Mouse (Mus musculus) neural tube, embryonic 11.5 days (tissue): Measurements from ENCODE around the gene Lpcat2. TPM values are rescaled to one million over a fixed set of nuclear protein-coding genes. Genes with fewer than 3 reads are reported as not detected.
"Not testable (repeated sequence)": the region's sequence is repeated elsewhere in the genome, so short reads cannot be mapped to it uniquely, and the experiment has no call there.

Experiments
- ATAC-seq: fragments of 200-750 bp; cut with Nextera tagmentation; 2 replicates; pipeline ENCODE4 v1.8.0; 2017; ENCODE audit warnings: moderate number of reproducible peaks, mild to moderate bottlenecking, moderate TSS enrichment, moderate library complexity; ENCODE audit not compliant: insufficient read depth, low FRiP score, low TSS enrichment
- DNase-seq: peaks from one replicate; pipeline ENCODE4 v3.0.0-alpha.2; 2015; ENCODE audit warnings: low spot score
- H3K27ac ChIP-seq: fragments of 300-500 bp; sonication (generic); 2 replicates; pipeline ENCODE4 v1.5.1; 2014; ENCODE audit warnings: low read depth, mild to moderate bottlenecking, low read length
- H3K27me3 ChIP-seq: fragments of 300-500 bp; sonication (generic); 2 replicates; pipeline ENCODE4 v1.6.1; 2014; ENCODE audit warnings: mild to moderate bottlenecking, low read length, mixed read lengths; ENCODE audit not compliant: control insufficient read depth, insufficient read depth
- H3K36me3 ChIP-seq: fragments of 300-500 bp; sonication (generic); 2 replicates; pipeline ENCODE4 v1.6.1; 2014; ENCODE audit warnings: mild to moderate bottlenecking, low read length, moderate library complexity, mixed read lengths; ENCODE audit not compliant: control insufficient read depth, insufficient read depth
- H3K4me1 ChIP-seq: fragments of 300-500 bp; sonication (generic); 2 replicates; pipeline ENCODE4 v1.6.1; 2014; ENCODE audit warnings: low read length, mixed read lengths; ENCODE audit not compliant: control insufficient read depth, insufficient read depth
- H3K4me2 ChIP-seq: fragments of 300-500 bp; sonication (generic); 2 replicates; pipeline ENCODE4 v1.6.1; 2014; ENCODE audit warnings: low read depth, mild to moderate bottlenecking, moderate library complexity
- H3K4me3 ChIP-seq: fragments of 300-500 bp; sonication (generic); 2 replicates; pipeline ENCODE4 v1.5.1; 2014; ENCODE audit warnings: low read depth, low read length
- H3K9ac ChIP-seq: fragments of 300-500 bp; sonication (generic); 2 replicates; pipeline ENCODE4 v1.6.1; 2014; ENCODE audit warnings: mild to moderate bottlenecking, low read length
- H3K9me3 ChIP-seq: fragments of 300-500 bp; sonication (generic); 2 replicates; pipeline ENCODE4 v1.6.1; 2016; ENCODE audit warnings: low read length; ENCODE audit not compliant: control insufficient read depth
- WGBS: fragments of 180-500 bp; shearing (Covaris S2); extraction: QIAGEN DNeasy Blood & Tissue Kit; methylation state at CpG from one replicate; pipeline ENCODE4 v1.1.7; 2014; 5-methylcytosine and 5-hydroxymethylcytosine counted together
- polyA plus RNA-seq: library from polyadenylated mRNA; unstranded; fragments of >200 nt; fragmentation: Nextera tagmentation; extraction: Ambion mirVana; gene quantifications from 2 replicates; pipeline ENCODE4 v1.2.1, GENCODE M21; 2014

The Lpcat2 gene
- polyA plus RNA-seq, 1 experiment from 2014 or later: 4.4 TPM

- Histone ChIP-seq H3K27ac (no peak overlapping the region), H3K4me1 (no peaks in the 10 kb centered on the region), H3K36me3 (no peaks in the 10 kb centered on the region), H3K9me3 (no peaks in the 10 kb centered on the region), H3K27me3 (no peaks in the 10 kb centered on the region), H3K4me2 (no peak overlapping the region), H3K9ac (no peak overlapping the region), H3K4me3 (no peak overlapping the region)
- WGBS: 92% methylated on average over 1 of the region's 1 CpGs
- ATAC-seq (no peak), DNase-seq (no peak)
Observed at GRCm38 (mm10) chr8:92861977-92862376, 6.8 kb downstream of the Lpcat2 start.

DNA sequence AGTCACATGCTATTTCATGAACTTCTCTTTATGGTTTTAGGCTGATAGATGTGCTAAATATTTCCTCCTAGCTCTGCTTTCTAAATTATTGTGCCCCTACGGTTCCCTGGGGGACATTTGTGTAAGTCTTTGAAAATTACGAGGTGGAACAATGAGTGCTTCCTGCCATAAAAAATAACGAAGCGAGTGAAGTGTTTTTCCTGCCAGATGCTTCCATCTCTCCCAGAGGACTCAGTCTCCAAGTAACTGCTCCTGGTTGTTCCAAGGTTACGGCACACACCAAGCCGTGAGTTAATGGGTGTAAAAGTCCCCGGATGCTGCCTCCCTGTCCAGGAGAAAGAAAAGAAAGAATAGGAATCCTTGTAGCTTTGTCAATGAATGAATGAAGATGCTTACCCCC lies 15.1 kb downstream of the Lpcat2 start:
- ATAC-seq: 0 out of 2 replicates have a peak, but pooled peaks have one; percentile 20
- Histone ChIP-seq H3K4me3 (no peak overlapping the region), H3K27me3 (no peaks in the 10 kb centered on the region), H3K27ac (0 out of 2 replicates have a peak overlapping the region, but pooled peaks have one; percentile 1), H3K36me3 (no peaks in the 10 kb centered on the region), H3K9ac (no peak overlapping the region), H3K4me1 (no peaks in the 10 kb centered on the region; the same call in 1 of the 2 replicates), H3K4me2 (no peak overlapping the region), H3K9me3 (no peaks in the 10 kb centered on the region)
- DNase-seq: no peak
- WGBS: 20% methylated on average over 7 of the region's 7 CpGs

DNA sequence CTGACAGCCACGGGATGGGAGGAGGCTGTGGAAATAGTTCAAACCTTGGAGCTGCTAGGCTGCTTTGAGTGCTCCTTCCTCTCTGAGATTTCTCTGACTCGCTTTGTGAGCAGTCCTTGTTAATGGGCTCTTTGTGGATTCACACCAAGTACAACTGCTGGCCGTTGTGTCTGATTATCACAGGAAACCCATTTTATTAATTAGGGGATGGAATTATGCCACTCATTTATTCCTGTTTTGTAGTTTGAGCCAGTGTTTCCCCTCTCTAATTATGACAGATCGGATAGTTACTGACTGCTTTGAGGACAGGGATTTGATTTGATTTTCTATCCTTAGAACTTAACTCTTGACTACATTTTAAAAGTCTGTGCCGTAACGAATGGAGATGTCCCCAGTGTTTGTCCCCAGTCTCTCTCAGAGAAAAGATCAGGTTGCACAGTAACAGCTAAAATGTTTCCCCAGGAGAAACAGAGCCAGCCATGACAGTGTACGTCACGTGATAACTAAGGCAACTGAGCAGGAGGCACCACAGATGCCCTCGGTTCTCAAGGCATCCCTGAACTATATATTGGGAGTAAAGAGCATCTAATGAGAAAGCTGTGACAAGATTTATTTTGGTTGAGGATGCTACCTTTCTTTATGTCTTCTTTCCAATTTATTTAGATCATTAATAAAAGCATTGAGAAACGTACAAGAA lies 17.1 kb downstream of the Lpcat2 start:
- 67% methylated on average over 10 of the region's 10 CpGs for WGBS
- Histone ChIP-seq H3K4me1 (no peaks in the 10 kb centered on the region; the same call in 1 of the 2 replicates), H3K4me3 (no peak overlapping the region), H3K27me3 (no peaks in the 10 kb centered on the region), H3K9me3 (no peaks in the 10 kb centered on the region), H3K36me3 (no peaks in the 10 kb centered on the region), H3K27ac (no peak overlapping the region), H3K9ac (no peak overlapping the region), H3K4me2 (no peak overlapping the region)
- DNase-seq (no peak), ATAC-seq (no peak)

DNA sequence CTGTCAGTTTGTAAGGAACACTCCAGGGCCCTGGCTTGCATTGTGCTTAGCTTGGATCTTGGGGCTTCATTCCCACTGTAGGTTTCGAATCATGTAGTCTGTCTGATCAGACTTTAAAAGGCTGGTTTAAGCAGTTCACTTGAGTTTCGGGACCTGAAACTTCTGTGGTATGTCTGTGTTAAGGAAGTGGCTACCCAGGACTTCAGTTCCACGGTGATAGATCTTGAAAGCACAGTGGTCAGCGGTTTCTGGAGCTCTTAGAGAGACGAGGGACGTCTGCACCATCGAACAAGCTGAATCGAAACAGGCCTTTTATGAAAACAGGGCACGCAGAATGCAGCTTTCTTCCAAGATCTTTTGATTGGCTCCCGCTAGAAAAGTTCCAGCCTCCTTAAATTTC lies 20.7 kb downstream of the Lpcat2 start:
- H3K4me1 ChIP-seq: no peaks in the 10 kb centered on the region
- no peaks in the 10 kb centered on the region for H3K9me3 ChIP-seq
- ATAC-seq (no peak), DNase-seq (no peak)
- no peak overlapping the region for H3K27ac ChIP-seq
- no peak overlapping the region for H3K4me3 ChIP-seq
- no peaks in the 10 kb centered on the region for H3K27me3 ChIP-seq
- no peak overlapping the region for H3K4me2 ChIP-seq
- H3K36me3 ChIP-seq: no peaks in the 10 kb centered on the region
- no peak overlapping the region for H3K9ac ChIP-seq
- 73% methylated on average over 10 of the region's 10 CpGs for WGBS

- no peak overlapping the region for H3K4me2 ChIP-seq
- 72% methylated on average over 4 of the region's 4 CpGs for WGBS
Observed at GRCm38 (mm10) chr8:92881247-92881646, 26.1 kb downstream of the Lpcat2 start.

GRCm38 (mm10) chr8:92883771-92884170 lies 28.6 kb downstream of the Lpcat2 start:
- ATAC-seq: no peak
- 87% methylated on average over 2 of the region's 2 CpGs for WGBS
- no peaks in the 10 kb centered on the region for H3K4me1 ChIP-seq

More at GRCm38 (mm10) chr8:92881247-92881646, 26.1 kb downstream of the Lpcat2 start:
- no peak for ATAC-seq
- Histone ChIP-seq H3K36me3 (no peaks in the 10 kb centered on the region), H3K27ac (no peak overlapping the region), H3K4me1 (no peaks in the 10 kb centered on the region), H3K4me3 (no peak overlapping the region), H3K9me3 (no peaks in the 10 kb centered on the region), H3K27me3 (no peaks in the 10 kb centered on the region), H3K9ac (no peak overlapping the region)
- DNase-seq: no peak

DNA sequence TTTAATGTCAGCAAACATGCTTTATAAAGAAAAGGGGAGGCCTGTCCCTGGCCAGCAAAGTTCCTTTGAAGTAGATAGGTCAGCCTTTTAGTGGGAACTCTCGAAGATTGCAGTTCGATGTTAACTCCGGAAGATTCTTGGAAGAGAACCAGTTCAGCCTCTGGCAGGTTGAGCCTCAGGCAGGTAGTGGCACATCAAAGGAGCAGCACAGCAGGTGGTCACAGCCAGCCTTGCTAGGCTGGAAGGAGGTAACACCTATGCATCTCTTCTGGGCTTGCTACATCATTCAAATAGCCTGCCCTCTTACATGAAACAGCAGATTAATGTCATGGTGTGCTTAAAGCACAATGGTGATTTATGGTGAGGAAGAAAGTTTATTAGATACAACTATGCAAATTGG lies 37.1 kb downstream of the Lpcat2 start:
- ATAC-seq, H3K9me3 ChIP-seq, DNase-seq, H3K4me3 ChIP-seq, H3K9ac ChIP-seq, H3K27ac ChIP-seq, H3K4me1 ChIP-seq, H3K36me3 ChIP-seq, H3K27me3 ChIP-seq, H3K4me2 ChIP-seq: not testable (repeated sequence)
- WGBS: 87% methylated on average over 3 of the region's 3 CpGs

More at GRCm38 (mm10) chr8:92883771-92884170, 28.6 kb downstream of the Lpcat2 start:
- H3K27ac ChIP-seq: no peak overlapping the region
- no peaks in the 10 kb centered on the region for H3K9me3 ChIP-seq
- H3K36me3 ChIP-seq: no peaks in the 10 kb centered on the region
- H3K4me2 ChIP-seq: no peak overlapping the region
- H3K4me3 ChIP-seq: no peak overlapping the region
- DNase-seq: no peak
- H3K9ac ChIP-seq: no peak overlapping the region
- H3K27me3 ChIP-seq: no peaks in the 10 kb centered on the region

DNA sequence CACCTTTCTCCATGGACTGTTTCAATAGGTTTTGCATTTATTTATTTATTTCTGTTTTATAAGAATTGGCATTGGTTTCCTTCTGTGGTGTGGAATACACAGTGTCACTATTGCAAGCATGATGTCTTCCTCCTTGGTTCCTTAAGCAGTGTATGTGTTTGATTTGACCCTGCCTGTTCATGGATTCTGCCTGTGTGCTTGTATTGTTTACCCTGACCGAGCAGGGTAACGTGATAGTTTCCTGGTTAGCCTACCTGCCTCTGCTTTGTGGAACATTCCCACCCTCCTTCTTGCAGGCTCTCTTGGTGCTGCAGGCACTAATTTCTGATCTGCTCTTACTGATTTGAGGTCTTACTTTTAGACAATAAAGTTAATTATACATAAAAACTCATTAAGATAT lies 38.7 kb downstream of the Lpcat2 start:
- H3K4me1 ChIP-seq: no peaks in the 10 kb centered on the region
- no peak overlapping the region for H3K27ac ChIP-seq
- no peak for ATAC-seq
- no peak overlapping the region for H3K9ac ChIP-seq
- no peak overlapping the region for H3K4me3 ChIP-seq
- 85% methylated on average over 2 of the region's 2 CpGs for WGBS
- H3K27me3 ChIP-seq: no peaks in the 10 kb centered on the region
- no peak for DNase-seq
- no peak overlapping the region for H3K4me2 ChIP-seq
- no peaks in the 10 kb centered on the region for H3K36me3 ChIP-seq
- no peaks in the 10 kb centered on the region for H3K9me3 ChIP-seq

DNA sequence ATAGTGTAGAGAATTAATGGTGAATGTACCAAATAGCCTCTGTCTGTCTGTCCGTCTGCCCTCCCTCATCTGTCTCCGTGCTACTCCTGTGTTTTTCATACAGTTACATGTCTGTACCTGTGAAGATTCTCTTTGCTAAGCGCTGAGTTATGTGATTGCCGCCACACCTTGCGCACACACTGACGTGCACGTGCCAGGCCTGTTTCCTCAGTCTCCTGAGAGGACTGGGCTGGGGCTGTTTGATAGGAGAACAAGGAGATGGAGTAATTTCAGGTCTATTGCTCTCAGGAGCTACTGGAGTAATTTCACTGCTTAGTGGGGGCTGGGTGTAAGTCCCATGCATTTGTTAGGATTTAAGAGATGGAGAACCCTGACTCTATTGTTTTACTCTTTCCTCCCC lies 39.9 kb downstream of the Lpcat2 start:
- Histone ChIP-seq H3K27me3 (no peaks in the 10 kb centered on the region), H3K36me3 (no peaks in the 10 kb centered on the region), H3K9me3 (no peaks in the 10 kb centered on the region), H3K9ac (no peak overlapping the region), H3K4me2 (no peak overlapping the region), H3K4me1 (no peaks in the 10 kb centered on the region), H3K4me3 (no peak overlapping the region), H3K27ac (no peak overlapping the region)
- DNase-seq (no peak), ATAC-seq (no peak)
- 92% methylated on average over 7 of the region's 7 CpGs for WGBS
